Mouse (Mus musculus): ENCODE data around the gene Serpinb6a. TPM values are rescaled to one million over a fixed set of nuclear protein-coding genes. Genes with fewer than 3 reads are reported as not detected.

Gene Serpinb6a
- polyA plus RNA-seq, 1 experiment from 2014 or later, result 45.0 TPM

GRCm38 (mm10) chr13:33965056-33966024 lies 37.3 kb downstream of the Serpinb6a start:
- Histone ChIP-seq H3K9me3 (replicated peaks; ENCODE audit: control insufficient read depth, low read length) (no peaks in the 10 kb centered on the region), H3K4me3 (ENCODE audit: low read depth, low read length) (peak overlapping the region; percentile 64), H3K4me1 (ENCODE audit: control insufficient read depth, insufficient read depth, low read length) (peaks cover 6% of the 10 kb centered on the region), H3K9ac (ENCODE audit: low read depth, low read length) (peak overlapping the region; percentile 82), H3K4me2 (peak overlapping the region; percentile 68), H3K27ac (ENCODE audit: low read depth, low read length) (peak overlapping the region; percentile 94), H3K36me3 (ENCODE audit: control insufficient read depth, insufficient read depth, low read length) (no peaks in the 10 kb centered on the region), H3K27me3 (ENCODE audit: control insufficient read depth, insufficient read depth, low read length) (no peaks in the 10 kb centered on the region)
- WGBS (ENCODE audit: insufficient replicate concordance), result 13% methylated on average over 14 of the region's 14 CpGs
- ATAC-seq (replicated peaks; ENCODE audit: insufficient number of reproducible peaks, low FRiP score, low TSS enrichment), result peak; percentile 80

GRCm38 (mm10) chr13:33964206-33965046 lies 38.2 kb downstream of the Serpinb6a start, which contains the start of gene Nqo2:
TSS of gene Nqo2 (plus strand) at chr13:33964687.
- Histone ChIP-seq H3K4me1 (ENCODE audit: control insufficient read depth, insufficient read depth, low read length) (peaks cover 6% of the 10 kb centered on the region), H3K4me3 (ENCODE audit: low read depth, low read length) (peak within 1 kb of the TSS; percentile 64), H3K27ac (ENCODE audit: low read depth, low read length) (peak within 1 kb of the TSS; percentile 94), H3K4me2 (peak within 1 kb of the TSS; percentile 68), H3K9ac (ENCODE audit: low read depth, low read length) (peak within 1 kb of the TSS; percentile 82), H3K9me3 (replicated peaks; ENCODE audit: control insufficient read depth, low read length) (no peaks in the 10 kb centered on the region), H3K36me3 (ENCODE audit: control insufficient read depth, insufficient read depth, low read length) (no peaks in the 10 kb centered on the region), H3K27me3 (ENCODE audit: control insufficient read depth, insufficient read depth, low read length) (no peaks in the 10 kb centered on the region)
- WGBS (ENCODE audit: insufficient replicate concordance), result 1% methylated on average over 22 of the region's 22 CpGs
- ATAC-seq (replicated peaks; ENCODE audit: insufficient number of reproducible peaks, low FRiP score, low TSS enrichment), result peak; percentile 79

- no peaks in the 10 kb centered on the region for H3K36me3 ChIP-seq (ENCODE audit: control insufficient read depth, insufficient read depth, low read length)
- no peaks in the 10 kb centered on the region for H3K4me1 ChIP-seq (ENCODE audit: control insufficient read depth, insufficient read depth, low read length)
- no peak overlapping the region for H3K27ac ChIP-seq (ENCODE audit: low read depth, low read length)
- no peaks in the 10 kb centered on the region for H3K9me3 ChIP-seq (replicated peaks; ENCODE audit: control insufficient read depth, low read length)
- no peaks in the 10 kb centered on the region for H3K27me3 ChIP-seq (ENCODE audit: control insufficient read depth, insufficient read depth, low read length)
- no peak overlapping the region for H3K4me3 ChIP-seq (ENCODE audit: low read depth, low read length)
- ATAC-seq (replicated peaks; ENCODE audit: insufficient number of reproducible peaks, low FRiP score, low TSS enrichment), result no peak
- no peak overlapping the region for H3K9ac ChIP-seq (ENCODE audit: low read depth, low read length)
- no peak overlapping the region for H3K4me2 ChIP-seq
- WGBS (ENCODE audit: insufficient replicate concordance), result 67% methylated on average over 2 of the region's 2 CpGs
Observed at GRCm38 (mm10) chr13:33959771-33960170, 42.8 kb downstream of the Serpinb6a start.

GRCm38 (mm10) chr13:33956571-33957421 lies 45.8 kb downstream of the Serpinb6a start:
- Histone ChIP-seq H3K4me1 (ENCODE audit: control insufficient read depth, insufficient read depth, low read length) (no peaks in the 10 kb centered on the region), H3K36me3 (ENCODE audit: control insufficient read depth, insufficient read depth, low read length) (no peaks in the 10 kb centered on the region), H3K9me3 (replicated peaks; ENCODE audit: control insufficient read depth, low read length) (no peaks in the 10 kb centered on the region), H3K4me2 (no peak overlapping the region), H3K27me3 (ENCODE audit: control insufficient read depth, insufficient read depth, low read length) (no peaks in the 10 kb centered on the region), H3K27ac (ENCODE audit: low read depth, low read length) (no peak overlapping the region), H3K4me3 (ENCODE audit: low read depth, low read length) (no peak overlapping the region), H3K9ac (ENCODE audit: low read depth, low read length) (no peak overlapping the region)
- WGBS (ENCODE audit: insufficient replicate concordance), result 37% methylated on average over 6 of the region's 6 CpGs
- no peak for ATAC-seq (replicated peaks; ENCODE audit: insufficient number of reproducible peaks, low FRiP score, low TSS enrichment)

GRCm38 (mm10) chr13:33952947-33953346 lies 49.6 kb downstream of the Serpinb6a start:
- Histone ChIP-seq H3K9me3 (replicated peaks; ENCODE audit: control insufficient read depth, low read length) (no peaks in the 10 kb centered on the region), H3K36me3 (ENCODE audit: control insufficient read depth, insufficient read depth, low read length) (no peaks in the 10 kb centered on the region), H3K4me2 (no peak overlapping the region), H3K9ac (ENCODE audit: low read depth, low read length) (no peak overlapping the region), H3K27me3 (ENCODE audit: control insufficient read depth, insufficient read depth, low read length) (no peaks in the 10 kb centered on the region), H3K4me3 (ENCODE audit: low read depth, low read length) (no peak overlapping the region), H3K4me1 (ENCODE audit: control insufficient read depth, insufficient read depth, low read length) (no peaks in the 10 kb centered on the region), H3K27ac (ENCODE audit: low read depth, low read length) (no peak overlapping the region)
- no peak for ATAC-seq (replicated peaks; ENCODE audit: insufficient number of reproducible peaks, low FRiP score, low TSS enrichment)
- WGBS (ENCODE audit: insufficient replicate concordance), result 78% methylated on average over 2 of the region's 2 CpGs

GRCm38 (mm10) chr13:33952075-33952449 lies 50.5 kb downstream of the Serpinb6a start:
- H3K36me3 ChIP-seq (ENCODE audit: control insufficient read depth, insufficient read depth, low read length), result no peaks in the 10 kb centered on the region
- H3K9ac ChIP-seq (ENCODE audit: low read depth, low read length), result no peak overlapping the region
- H3K9me3 ChIP-seq (replicated peaks; ENCODE audit: control insufficient read depth, low read length), result no peaks in the 10 kb centered on the region
- 57% methylated on average over 1 of the region's 1 CpGs for WGBS (ENCODE audit: insufficient replicate concordance)
- no peaks in the 10 kb centered on the region for H3K27me3 ChIP-seq (ENCODE audit: control insufficient read depth, insufficient read depth, low read length)
- ATAC-seq (replicated peaks; ENCODE audit: insufficient number of reproducible peaks, low FRiP score, low TSS enrichment), result no peak
- H3K27ac ChIP-seq (ENCODE audit: low read depth, low read length), result no peak overlapping the region
- no peaks in the 10 kb centered on the region for H3K4me1 ChIP-seq (ENCODE audit: control insufficient read depth, insufficient read depth, low read length)
- no peak overlapping the region for H3K4me3 ChIP-seq (ENCODE audit: low read depth, low read length)
- no peak overlapping the region for H3K4me2 ChIP-seq

- no peak overlapping the region for H3K27ac ChIP-seq (ENCODE audit: low read depth, low read length)
- H3K9me3 ChIP-seq (replicated peaks; ENCODE audit: control insufficient read depth, low read length), result no peaks in the 10 kb centered on the region
- H3K4me1 ChIP-seq (ENCODE audit: control insufficient read depth, insufficient read depth, low read length), result no peaks in the 10 kb centered on the region
- 79% methylated on average over 4 of the region's 4 CpGs for WGBS (ENCODE audit: insufficient replicate concordance)
- ATAC-seq (replicated peaks; ENCODE audit: insufficient number of reproducible peaks, low FRiP score, low TSS enrichment), result no peak
- H3K4me3 ChIP-seq (ENCODE audit: low read depth, low read length), result no peak overlapping the region
- H3K36me3 ChIP-seq (ENCODE audit: control insufficient read depth, insufficient read depth, low read length), result no peaks in the 10 kb centered on the region
- no peaks in the 10 kb centered on the region for H3K27me3 ChIP-seq (ENCODE audit: control insufficient read depth, insufficient read depth, low read length)
- H3K9ac ChIP-seq (ENCODE audit: low read depth, low read length), result no peak overlapping the region
- no peak overlapping the region for H3K4me2 ChIP-seq
Observed at GRCm38 (mm10) chr13:33951308-33952074, 51.1 kb downstream of the Serpinb6a start.
